Mouse (Mus musculus) kidney, adult 2 months (tissue): ENCODE data around the gene Odc1.

Source experiments
- CTCF ChIP-seq: fragments of 200-500 bp; conservative IDR thresholded peaks from 2 replicates; pipeline ENCODE4 v1.5.1; 2011; ENCODE audit warnings: low read depth, mild to moderate bottlenecking, control low read depth, low read length, moderate library complexity, mixed read lengths; ENCODE audit not compliant: insufficient read depth, insufficient read length
- POLR2A ChIP-seq: fragments of 200-500 bp; IDR thresholded peaks from one replicate; pipeline ENCODE4 v1.6.1; 2011; ENCODE audit warnings: low read depth, low read length, control low read depth

GRCm38 (mm10) chr12:17581001-17581400 is 36.4 kb downstream of the Odc1 start:
- TF ChIP-seq POLR2A (no peak), CTCF (no peak)
